Mouse (Mus musculus) C2C12 (cell line): ENCODE data around the gene Slc22a23.

Experiments used
- CTCF ChIP-seq: IDR thresholded peaks from one replicate; pipeline ENCODE4 v1.5.1; 2011; ENCODE audit not compliant: control insufficient read depth, insufficient read depth, insufficient read length
- FOSL1 ChIP-seq: IDR thresholded peaks from one replicate; pipeline ENCODE4 v1.8.0; 2011; ENCODE audit warnings: mild to moderate bottlenecking, low read length; ENCODE audit not compliant: poor library complexity, insufficient read depth, severe bottlenecking
- MAX ChIP-seq: IDR thresholded peaks from one replicate; pipeline ENCODE4 v1.6.1; 2011; ENCODE audit warnings: mild to moderate bottlenecking, control low read depth

DNA sequence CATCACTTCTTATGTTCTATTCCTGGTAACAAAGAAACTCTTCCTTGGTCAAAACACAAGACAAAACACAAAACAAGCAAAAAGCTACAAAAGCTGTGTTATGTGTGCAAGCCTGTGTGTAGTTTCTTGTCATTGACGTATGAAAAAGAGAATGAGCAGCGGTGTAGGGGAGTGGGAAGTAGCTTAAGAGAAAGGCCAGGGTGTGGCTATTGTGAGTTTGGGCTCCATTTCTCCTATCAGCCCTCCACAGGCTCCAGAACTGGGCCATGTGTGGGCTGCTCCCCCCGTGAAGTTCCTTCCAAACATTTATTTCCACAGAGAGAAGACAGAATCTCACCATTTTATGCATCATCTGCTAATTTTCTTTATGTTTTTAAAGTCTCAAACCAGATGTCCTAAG is 91.2 kb downstream of the Slc22a23 start:
- TF ChIP-seq MAX (no peak), CTCF (no peak), FOSL1 (no peak)
